Mouse (Mus musculus): ENCODE results near the gene Angptl6. TPM values are rescaled to one million over a fixed set of nuclear protein-coding genes. Genes with fewer than 3 reads are reported as not detected.
"Not testable (repeated sequence)": the region's sequence is repeated elsewhere in the genome, so short reads cannot be mapped to it uniquely, and the experiment has no call there.

Gene Angptl6
- total RNA-seq, 2 experiments from 2014 or later = 10.5 to 11.4 TPM

DNA sequence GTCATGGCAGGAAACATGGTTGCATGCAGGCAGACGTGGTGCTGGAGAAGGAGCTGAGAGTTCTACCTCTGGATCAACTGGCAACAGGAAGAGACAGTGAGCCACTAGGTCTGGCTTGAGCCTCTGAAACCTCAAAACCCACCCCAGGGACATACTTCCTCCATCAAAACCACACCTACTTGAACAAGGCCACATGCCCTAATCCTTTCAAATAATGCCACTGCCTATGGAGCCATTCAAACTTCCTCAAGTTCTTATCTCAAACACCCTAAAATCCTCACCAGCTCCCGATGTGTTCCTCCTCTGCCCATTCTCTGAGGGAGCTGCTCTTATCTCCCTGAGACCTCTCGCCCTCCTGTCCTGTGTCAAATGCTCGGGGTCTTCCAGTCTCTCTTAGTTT is 37.3 kb downstream of the Angptl6 start:
- no peak for DNase-seq (ENCODE audit: extremely low spot score in 1 of 2, low spot score in 1 of 2)

DNA sequence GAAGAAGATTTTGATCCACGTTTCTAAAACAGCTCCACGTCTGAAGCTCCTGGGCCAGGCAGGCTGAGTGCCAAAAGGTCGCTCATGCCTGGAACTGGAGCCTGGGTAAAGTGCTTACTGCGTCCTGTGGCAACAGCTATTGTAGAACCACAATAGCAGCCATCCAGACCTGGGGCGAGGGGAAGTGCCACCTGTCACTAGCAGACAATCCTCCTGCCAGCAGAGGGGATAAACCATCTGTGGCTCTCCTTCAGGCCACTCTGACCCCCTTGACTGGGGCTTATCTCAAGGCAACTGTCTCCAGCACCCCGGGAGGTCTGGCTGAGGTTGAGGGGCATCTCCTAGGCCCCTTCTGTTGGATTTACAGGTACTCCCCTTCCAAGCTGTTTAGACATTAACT is 40.6 kb downstream of the Angptl6 start:
- DNase-seq (ENCODE audit: extremely low spot score in 1 of 2, low spot score in 1 of 2) = no peak

DNA sequence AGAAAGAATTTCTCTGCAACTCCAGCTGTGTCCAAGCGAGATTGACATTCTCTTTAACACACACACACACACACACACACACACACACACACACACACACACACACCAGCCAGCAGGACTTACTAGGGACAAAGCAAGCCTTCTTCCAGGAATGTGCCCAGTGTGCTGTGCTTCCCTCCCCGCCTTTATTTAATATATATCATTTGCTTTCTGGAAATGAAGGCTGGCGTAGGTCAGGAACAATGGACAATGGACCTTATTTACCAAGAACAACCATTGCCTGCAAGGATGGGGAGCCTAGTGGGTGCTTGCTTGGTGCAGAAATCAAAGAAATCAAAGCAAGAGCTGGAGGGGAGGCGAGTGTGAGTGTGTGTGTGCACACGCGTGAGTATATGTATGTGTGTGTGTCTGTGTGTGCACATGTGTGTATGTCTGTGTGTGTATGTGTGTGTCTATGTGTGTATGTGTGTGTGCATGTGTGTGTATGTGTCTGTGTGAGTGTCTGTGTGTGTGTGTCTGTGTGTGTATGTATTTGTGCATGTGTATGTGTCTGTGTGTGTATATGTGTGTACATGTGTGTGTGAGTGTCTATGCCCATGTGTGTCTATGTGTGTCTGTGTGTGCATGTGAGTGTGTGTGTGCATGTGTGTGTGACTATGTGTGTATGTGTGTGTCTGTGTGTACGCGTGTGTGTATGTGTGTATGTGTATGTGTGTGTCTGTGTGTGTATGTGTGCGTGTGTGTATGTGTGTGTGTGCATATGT is 42.2 kb downstream of the Angptl6 start:
- DNase-seq (ENCODE audit: extremely low spot score in 1 of 2, low spot score in 1 of 2) = no peak

DNA sequence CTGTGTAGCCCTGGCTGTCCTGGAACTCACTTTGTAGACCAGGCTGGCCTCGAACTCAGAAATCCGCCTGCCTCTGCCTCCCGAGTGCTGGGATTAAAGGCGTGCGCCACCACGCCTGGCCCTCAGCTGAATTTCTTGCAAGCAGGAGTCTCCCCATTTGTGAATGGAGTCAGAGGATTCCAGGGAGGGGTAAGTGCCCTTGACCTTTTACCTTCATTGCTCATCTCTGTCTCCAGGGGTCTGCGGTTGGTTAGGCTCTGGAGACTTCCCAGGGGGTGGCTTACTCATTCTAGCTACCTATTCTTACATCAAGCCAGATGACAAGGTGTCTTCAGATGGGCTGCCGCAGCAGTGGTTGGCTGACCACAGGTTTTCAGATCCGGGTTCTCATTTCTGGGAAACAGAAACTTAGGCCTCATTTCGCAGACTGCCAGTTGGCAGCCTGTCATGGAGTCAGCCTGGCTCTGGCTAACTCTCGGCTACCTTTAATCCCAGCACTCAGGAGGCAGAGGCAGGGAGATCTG is 44.0 kb downstream of the Angptl6 start:
- not testable (repeated sequence) for DNase-seq (ENCODE audit: extremely low spot score in 1 of 2, low spot score in 1 of 2)

DNA sequence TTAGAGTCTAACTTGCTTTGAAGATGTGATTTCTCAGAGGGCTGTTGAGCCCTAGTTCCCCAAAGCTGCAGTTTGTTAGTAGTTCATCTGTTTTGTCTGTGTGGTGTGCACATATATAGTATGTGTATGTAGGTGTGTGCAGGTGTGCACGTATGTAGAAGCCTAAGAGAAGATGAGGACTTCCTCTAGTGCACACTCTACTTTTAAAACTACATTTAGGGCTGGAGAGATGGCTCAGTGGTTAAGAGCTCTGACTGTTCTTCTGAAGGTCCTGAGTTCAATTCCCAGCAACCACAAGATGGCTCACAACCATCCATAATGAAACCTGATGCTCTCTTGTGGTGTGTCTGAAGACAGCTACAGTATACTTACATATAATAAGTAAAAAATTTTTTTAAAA is 44.6 kb downstream of the Angptl6 start:
- DNase-seq (ENCODE audit: extremely low spot score in 1 of 2, low spot score in 1 of 2) = no peak

DNA sequence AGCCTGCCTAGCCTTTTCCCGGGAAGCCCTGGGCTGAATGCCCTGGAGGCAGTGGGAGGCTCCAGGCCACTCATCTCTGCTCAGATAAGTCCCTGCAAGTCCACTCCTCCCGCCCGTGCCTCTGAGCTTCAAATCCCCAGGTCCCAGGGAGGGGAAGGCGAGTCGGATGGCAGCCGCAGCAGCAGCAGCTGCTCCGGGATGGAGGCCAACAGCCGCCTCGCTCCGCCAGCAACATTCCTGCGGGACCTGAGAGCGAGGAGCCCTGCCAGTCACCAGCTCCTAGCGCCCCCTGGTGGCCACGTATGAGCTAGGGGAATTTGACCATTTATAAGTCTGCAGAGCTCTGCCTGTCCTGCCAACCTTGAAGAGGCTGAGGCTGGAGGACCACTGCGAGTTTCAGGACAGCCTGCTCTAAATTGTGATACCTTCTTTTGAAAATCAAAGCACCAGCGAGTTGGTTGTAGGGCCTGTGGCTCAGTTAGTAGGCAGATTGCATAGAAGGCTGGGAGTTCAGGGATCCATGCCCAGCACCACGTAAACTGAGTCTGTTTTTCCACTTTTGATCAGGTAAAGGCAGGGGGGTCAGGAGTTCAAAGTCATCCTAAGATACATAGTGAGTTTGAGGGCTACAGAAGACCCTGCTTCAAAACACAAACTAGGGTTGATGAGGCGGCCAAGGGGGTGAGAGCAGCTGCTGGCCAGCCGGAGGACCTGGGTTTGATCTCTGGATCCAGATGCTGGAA is 48.5 kb downstream of the Angptl6 start:
- peak; percentile 94 to 99 for DNase-seq (ENCODE audit: extremely low spot score in 1 of 2, low spot score in 1 of 2)

DNA sequence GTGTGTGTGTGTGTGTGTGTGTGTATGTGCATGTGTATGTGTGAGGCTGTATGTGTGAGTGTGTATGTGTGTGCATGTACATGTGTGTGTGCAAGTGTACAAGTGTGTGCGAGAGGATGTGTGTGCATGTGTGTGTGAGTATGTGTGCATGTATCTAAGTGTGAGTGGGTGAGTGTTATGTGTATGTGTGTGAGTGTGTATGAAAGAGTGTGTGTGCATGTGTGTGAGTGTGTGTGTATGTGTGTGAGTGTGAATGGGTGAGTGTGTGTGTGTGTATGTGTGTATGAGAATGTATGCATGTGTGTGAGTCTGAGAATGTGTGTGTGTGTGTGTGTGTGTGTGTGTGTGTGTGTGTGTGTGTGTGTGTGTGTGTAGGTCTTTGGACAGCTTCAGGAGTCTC is 51.4 kb downstream of the Angptl6 start:
- DNase-seq (ENCODE audit: extremely low spot score in 1 of 2, low spot score in 1 of 2) = no peak

DNA sequence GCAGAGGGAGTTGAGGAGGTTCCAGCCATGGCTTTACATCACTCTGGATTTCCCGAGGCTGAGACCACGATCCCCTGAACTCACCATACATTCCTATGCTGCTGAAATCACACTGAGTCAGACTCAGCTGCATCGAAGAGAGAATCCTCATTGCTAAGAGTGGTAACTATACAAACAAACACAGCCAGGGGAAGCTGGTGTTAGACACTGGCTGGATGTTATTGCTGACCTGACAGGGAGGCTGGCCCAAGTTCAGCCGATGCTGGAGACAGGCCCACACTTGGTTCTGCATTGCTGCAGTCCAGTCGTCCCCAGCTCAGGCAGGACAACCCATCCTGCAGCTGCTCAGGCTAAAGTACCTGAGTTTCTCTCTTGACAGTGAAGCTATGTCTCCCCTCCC is 53.7 kb downstream of the Angptl6 start:
- no peak for DNase-seq (ENCODE audit: extremely low spot score in 1 of 2, low spot score in 1 of 2)

Small RNA genes within 50 kb of the gene (microRNA-seq; reads per million reads assigned to microRNA genes)
- 0.80 to 0.92 reads per million in 2 experiments for gene Mir7081

Other genes starting within 250 kb of the Angptl6 start
- gene Ubl5, start 236.8 kb downstream of the Angptl6 start, total RNA-seq (2021) = 100 to 1,000 TPM; 307 to 354 TPM
- 10 to 100 TPM; 14.7 to 23.3 TPM for gene Fbxl12, start 235.0 kb downstream of the Angptl6 start, total RNA-seq (2021)
- gene Pin1, start 227.6 kb downstream of the Angptl6 start, total RNA-seq (2021) = 10 to 100 TPM; 31.6 to 35.8 TPM
- gene Olfm2, start 133.4 kb downstream of the Angptl6 start, total RNA-seq (2021) = 10 to 100 TPM; 52.6 to 54.3 TPM
- gene Col5a3, start 64.7 kb downstream of the Angptl6 start, total RNA-seq (2021) = 1 to 10 TPM; 1.2 to 2.5 TPM
- gene Rdh8, start 61.2 kb downstream of the Angptl6 start, total RNA-seq (2021) = not detected
- 10 to 100 TPM; 50.7 to 77.1 TPM for gene A230050P20Rik, start 11.1 kb downstream of the Angptl6 start, total RNA-seq (2021)
- 10 to 100 TPM; 23.5 to 25.5 TPM for gene Ppan, start 8.4 kb upstream of the Angptl6 start, total RNA-seq (2021)
- gene Eif3g, start 18.9 kb upstream of the Angptl6 start, total RNA-seq (2021) = 100 to 1,000 TPM; 118 to 122 TPM
- 10 to 100 TPM; 34.6 to 36.3 TPM for gene Dnmt1, start 80.2 kb upstream of the Angptl6 start, total RNA-seq (2021)
- 1 to 10 TPM; 2.5 to 3.6 TPM for gene S1pr2, start 97.1 kb upstream of the Angptl6 start, total RNA-seq (2021)
- 10 to 100 TPM; 60.1 to 62.4 TPM for gene Mrpl4, start 123.0 kb upstream of the Angptl6 start, total RNA-seq (2021)
- gene Icam1, start 136.3 kb upstream of the Angptl6 start, total RNA-seq (2021) = 1 to 10 TPM; 2.1 to 2.7 TPM
- gene Icam4, start 149.6 kb upstream of the Angptl6 start, total RNA-seq (2021) = under 1 TPM; 0.84 to 0.87 TPM
- 100 to 1,000 TPM; 389 to 394 TPM for gene Icam5, start 152.3 kb upstream of the Angptl6 start, total RNA-seq (2021)
- gene Zglp1, start 187.4 kb upstream of the Angptl6 start, total RNA-seq (2021) = under 1 TPM in 1 of 2 experiments, not detected in 1; 0.94 TPM
- 1 to 10 TPM; 1.1 to 1.3 TPM for gene Gm49373, start 193.4 kb upstream of the Angptl6 start, total RNA-seq (2021)
- gene Fdx1l, start 193.9 kb upstream of the Angptl6 start, total RNA-seq (2021) = 10 to 100 TPM; 67.2 to 68.2 TPM
- gene Gm38431, start 212.3 kb upstream of the Angptl6 start, total RNA-seq (2021) = 1 to 10 TPM; 2.4 to 2.7 TPM
- gene Raver1, start 212.3 kb upstream of the Angptl6 start, total RNA-seq (2021) = 10 to 100 TPM; 28.4 to 34.7 TPM